8 mouse cellular contexts compared by ENCODE assay signal in the genomic region with DNA sequence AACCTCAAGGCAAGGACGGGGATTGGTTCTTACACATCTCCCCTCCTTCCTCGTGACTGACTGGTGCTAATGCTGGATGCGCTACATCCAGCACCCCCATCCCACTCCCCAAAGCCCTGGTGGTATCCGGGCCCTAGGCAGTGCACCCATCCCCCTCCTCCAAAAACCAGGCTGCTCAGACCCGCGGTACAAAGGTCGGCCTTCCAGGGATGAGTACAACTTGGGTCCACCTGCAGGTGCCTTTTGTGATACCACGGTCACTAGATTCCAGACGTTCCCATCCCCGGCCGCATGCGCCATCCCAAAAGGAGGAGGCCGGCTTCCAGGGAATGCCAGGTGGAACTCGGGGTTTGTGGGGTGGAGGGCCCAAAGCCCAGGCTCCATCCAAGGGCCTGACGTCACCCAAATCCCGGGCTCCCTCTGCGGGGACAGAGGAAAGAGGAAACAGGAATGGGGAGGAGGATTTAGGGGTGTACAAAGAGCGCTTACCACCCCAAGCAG. TPM values are rescaled to one million over a fixed set of nuclear protein-coding genes. Genes with fewer than 3 reads are reported as not detected.
DNase-seq lines count a peak whose midpoint lies in the region; ATAC-seq lines count a peak whose summit lies in the region.

No protein-coding gene starts in this region.

- H3K9me3 ChIP-seq in heart, embryonic 12.5 days (replicated peaks) = no peaks in the 10 kb centered on the region
- no peaks in the 10 kb centered on the region for H3K9me3 ChIP-seq in liver, embryonic 11.5 days (ENCODE audit: control insufficient read depth, low read length)

- peak overlapping the region; percentile 91 for H3K4me2 ChIP-seq in heart, embryonic 12.5 days
- peak overlapping the region; percentile 74 for H3K4me2 ChIP-seq in liver, embryonic 11.5 days

- peak overlapping the region; percentile 68 for H3K4me3 ChIP-seq in heart, embryonic 12.5 days
- peak overlapping the region; percentile 68 for H3K4me3 ChIP-seq in liver, embryonic 11.5 days (ENCODE audit: low read depth, low read length)

- no peak overlapping the region for H3K27ac ChIP-seq in heart, embryonic 12.5 days (ENCODE audit: poor library complexity, severe bottlenecking)
- H3K27ac ChIP-seq in liver, embryonic 11.5 days (ENCODE audit: low read depth, low read length) = no peak overlapping the region

- H3K9ac ChIP-seq in heart, embryonic 12.5 days = peak overlapping the region; percentile 81
- peak overlapping the region; percentile 49; the same call in 1 of the 2 replicates for H3K9ac ChIP-seq in liver, embryonic 11.5 days (ENCODE audit: low read depth, low read length)

- no peaks in the 10 kb centered on the region for H3K36me3 ChIP-seq in heart, embryonic 12.5 days
- H3K36me3 ChIP-seq in liver, embryonic 11.5 days (ENCODE audit: control insufficient read depth, insufficient read depth, low read length) = no peaks in the 10 kb centered on the region

- H3K4me1 ChIP-seq in heart, embryonic 12.5 days (replicated peaks) = peaks cover 15% of the 10 kb centered on the region
- peaks cover 7% of the 10 kb centered on the region for H3K4me1 ChIP-seq in liver, embryonic 11.5 days (replicated peaks; ENCODE audit: control insufficient read depth, insufficient read depth, low read length)

- under 1% methylated on average over 18 of the region's 18 CpGs for WGBS in heart, embryonic 12.5 days
- WGBS in liver, embryonic 11.5 days = 6% methylated on average over 18 of the region's 18 CpGs

- peak; percentile 24 for DNase-seq in urinary bladder, postnatal 25 days (ENCODE audit: low spot score)
- DNase-seq in urinary bladder, postnatal 36 days (ENCODE audit: low spot score in 2 of 2) = no peak
- DNase-seq in cerebellum, postnatal 10 days = peak; percentile 79 to 81
- peak; percentile 57 for DNase-seq in kidney, postnatal 10 days
- DNase-seq in liver, embryonic 11.5 days (ENCODE audit: low spot score) = peak; percentile 43
- DNase-seq in right cerebral cortex, adult 18-20 months = peak; percentile 49

- peak; percentile 33 for ATAC-seq in heart, embryonic 12.5 days (ENCODE audit: insufficient number of reproducible peaks, low FRiP score)
- ATAC-seq in liver, embryonic 11.5 days (replicated peaks; ENCODE audit: low FRiP score) = peak; percentile 27; the same call in 1 of the 2 replicates
- no peak for ATAC-seq in monocyte, adult 5-6 weeks (replicated peaks; ENCODE audit: insufficient number of reproducible peaks, low FRiP score, low TSS enrichment, poor library complexity, severe bottlenecking)

- H3K27me3 ChIP-seq in heart, embryonic 12.5 days (replicated peaks) = no peaks in the 10 kb centered on the region
- peaks cover 4% of the 10 kb centered on the region; the same call in 1 of the 2 replicates for H3K27me3 ChIP-seq in liver, embryonic 11.5 days (replicated peaks; ENCODE audit: control insufficient read depth, insufficient read depth, low read length)

RNA-seq across cellular contexts. Expression of a gene that starts 0.5 kb away (rescaled TPM):
- 11.8 and 12.3 TPM in 2 replicates for polyA plus RNA-seq in heart, embryonic 12.5 days (2016; fragmentation: Nextera tagmentation; extraction: Ambion mirVana)
- 9.7 and 12.8 TPM in 2 replicates for polyA plus RNA-seq in liver, embryonic 11.5 days (2014; fragmentation: Nextera tagmentation; extraction: Ambion mirVana)
- total RNA-seq in monocyte, adult 5-6 weeks (2017) = not detected in 3 replicates

RNA-seq across cellular contexts. Expression of a gene that starts 27.4 kb away (rescaled TPM):
- polyA plus RNA-seq in heart, embryonic 12.5 days (2016; fragmentation: Nextera tagmentation; extraction: Ambion mirVana) = 19.4 and 20.2 TPM in 2 replicates
- 19.9 and 22.0 TPM in 2 replicates for polyA plus RNA-seq in liver, embryonic 11.5 days (2014; fragmentation: Nextera tagmentation; extraction: Ambion mirVana)
- 19.8 to 46.2 TPM (median 27.2 TPM) in 3 replicates for total RNA-seq in monocyte, adult 5-6 weeks (2017)

RNA-seq across cellular contexts. Expression of a gene that starts 36.5 kb away (rescaled TPM):
- 12.9 and 14.2 TPM in 2 replicates for polyA plus RNA-seq in heart, embryonic 12.5 days (2016; fragmentation: Nextera tagmentation; extraction: Ambion mirVana)
- polyA plus RNA-seq in liver, embryonic 11.5 days (2014; fragmentation: Nextera tagmentation; extraction: Ambion mirVana) = 2.1 and 3.1 TPM in 2 replicates
- not detected in 3 replicates for total RNA-seq in monocyte, adult 5-6 weeks (2017)

RNA-seq across cellular contexts. Expression of a gene that starts 53.8 kb away (rescaled TPM):
- 1,377 and 1,385 TPM in 2 replicates for polyA plus RNA-seq in heart, embryonic 12.5 days (2016; fragmentation: Nextera tagmentation; extraction: Ambion mirVana)
- 519 and 531 TPM in 2 replicates for polyA plus RNA-seq in liver, embryonic 11.5 days (2014; fragmentation: Nextera tagmentation; extraction: Ambion mirVana)
- 54.8 to 108 TPM (median 74.5 TPM) in 3 replicates for total RNA-seq in monocyte, adult 5-6 weeks (2017)

Comparison
In these comparisons a context has a peak if more than half of its experiments do, and no peak if none do; other contexts are left out.
1. DNase-seq: peak in urinary bladder, postnatal 25 days (single experiment), cerebellum, postnatal 10 days (2 of 2), kidney, postnatal 10 days (single experiment), liver, embryonic 11.5 days (single experiment) and right cerebral cortex, adult 18-20 months (single experiment); none in urinary bladder, postnatal 36 days (0 of 2).